ENCODE assay signal across 27 mouse cellular contexts in the genomic region with DNA sequence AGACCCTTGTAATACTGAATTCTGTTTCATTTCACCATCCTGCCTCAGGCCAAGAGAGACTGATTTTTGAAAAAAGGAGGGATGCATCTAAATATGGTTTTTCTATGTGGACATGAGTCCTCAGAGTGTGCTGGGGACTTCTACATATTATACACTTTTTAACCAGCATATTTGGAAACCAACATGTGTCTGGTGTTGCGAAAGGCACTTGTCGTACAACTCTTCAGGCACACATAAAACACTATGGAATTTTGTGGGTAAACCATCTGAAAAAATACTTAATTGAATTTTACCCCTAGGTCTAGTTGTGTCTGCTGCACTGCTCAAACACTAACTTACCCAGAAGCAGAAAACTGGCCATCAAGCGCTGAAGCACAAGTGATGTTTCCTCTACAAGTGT.
"Had no signal": no experiment of that assay in that cellular context is flagged by ENCODE, and none has a peak within 500 bp of the region (broad histone marks: within the 10 kb centered on the region; RNA-seq: fewer than 3 reads in every experiment).

No protein-coding gene starts in this region.

- H3K4me3 ChIP-seq: gastrocnemius, adult 2 months; heart, adult 2 months; heart, embryonic 10.5 days; heart, embryonic 12.5 days; hindbrain, embryonic 10.5 days; hindbrain, embryonic 12.5 days; intestine, embryonic 15.5 days; layer of hippocampus, adult 2 months; left cerebral cortex, adult 2 months; limb, embryonic 10.5 days; limb, embryonic 12.5 days; liver, embryonic 13.5 days had no signal

- H3K36me3 ChIP-seq: heart, embryonic 10.5 days; heart, embryonic 12.5 days; hindbrain, embryonic 10.5 days; hindbrain, embryonic 12.5 days; intestine, embryonic 15.5 days; limb, embryonic 10.5 days; limb, embryonic 12.5 days; liver, embryonic 13.5 days had no signal

- H3K27ac ChIP-seq: gastrocnemius, adult 2 months; heart, adult 2 months; heart, embryonic 10.5 days; hindbrain, embryonic 10.5 days; hindbrain, embryonic 12.5 days; hindbrain, embryonic 14.5 days; intestine, embryonic 15.5 days; layer of hippocampus, adult 2 months; left cerebral cortex, adult 2 months; limb, embryonic 10.5 days; limb, embryonic 12.5 days; liver, embryonic 13.5 days had no signal

- ATAC-seq: hindbrain, embryonic 16.5 days; inflammation-experienced regulatory T-cells, adult 6 months; intestine, embryonic 15.5 days; intestine, postnatal 0 days had no signal

- H3K4me2 ChIP-seq: heart, embryonic 12.5 days; hindbrain, embryonic 12.5 days; hindbrain, embryonic 14.5 days; intestine, embryonic 15.5 days; limb, embryonic 12.5 days; liver, embryonic 11.5 days; liver, embryonic 13.5 days had no signal

- H3K27me3 ChIP-seq: heart, embryonic 12.5 days; hindbrain, embryonic 12.5 days; intestine, embryonic 15.5 days; limb, embryonic 12.5 days; liver, embryonic 13.5 days had no signal

- H3K9me3 ChIP-seq: heart, embryonic 10.5 days; heart, embryonic 12.5 days; hindbrain, embryonic 10.5 days; hindbrain, embryonic 12.5 days; intestine, embryonic 15.5 days; limb, embryonic 10.5 days; limb, embryonic 12.5 days; liver, embryonic 13.5 days had no signal

- DNase-seq: gastrocnemius, adult 2 months; gastrocnemius, postnatal 10 days; gastrocnemius, postnatal 25 days; heart, adult 2 months; heart, postnatal 10 days; heart, postnatal 4 days; kidney, adult 18-20 months; kidney, adult 8-10 months; kidney, postnatal 10 days; kidney, postnatal 25 days; kidney, postnatal 4 days; liver; liver, embryonic 13.5 days had no signal

- H3K9ac ChIP-seq: heart, embryonic 12.5 days; hindbrain, embryonic 12.5 days; hindbrain, embryonic 14.5 days; intestine, embryonic 15.5 days; limb, embryonic 12.5 days; liver, embryonic 13.5 days had no signal

- H3K4me1 ChIP-seq: hindbrain, embryonic 12.5 days; intestine, embryonic 15.5 days; limb, embryonic 10.5 days; liver, embryonic 13.5 days had no signal
